Mouse (Mus musculus) kidney, adult 2 months (tissue): ENCODE data around the gene Abcc8.

ENCODE experiments used
- CTCF ChIP-seq: fragments of 200-500 bp; conservative IDR thresholded peaks from 2 replicates; pipeline ENCODE4 v1.5.1; 2011; ENCODE audit warnings: low read depth, mild to moderate bottlenecking, control low read depth, low read length, moderate library complexity, mixed read lengths; ENCODE audit not compliant: insufficient read depth, insufficient read length
- POLR2A ChIP-seq: fragments of 200-500 bp; IDR thresholded peaks from one replicate; pipeline ENCODE4 v1.6.1; 2011; ENCODE audit warnings: low read depth, low read length, control low read depth

DNA sequence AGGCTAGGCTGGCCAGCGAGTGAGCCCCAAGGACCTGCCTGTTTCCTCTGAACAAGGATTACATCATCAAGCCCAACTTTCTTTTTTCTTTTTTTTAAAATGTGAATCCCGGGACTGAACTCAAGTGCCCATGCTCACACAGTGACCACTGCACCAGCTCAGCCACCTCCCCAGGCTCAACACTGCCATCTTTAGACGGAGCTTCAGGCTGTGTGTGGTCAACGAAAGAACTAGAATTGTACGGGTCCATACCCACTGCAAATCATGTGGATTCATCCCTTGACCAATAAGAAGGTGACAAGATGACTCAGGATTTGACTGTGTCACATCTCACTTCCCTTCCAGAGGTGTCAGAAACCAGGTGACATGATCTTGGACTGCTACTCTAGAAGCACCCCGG is 24.9 kb upstream of the Abcc8 start:
- TF ChIP-seq POLR2A (no peak), CTCF (no peak)
